Mouse (Mus musculus): ENCODE measurements around the gene Mcl1. TPM values are rescaled to one million over a fixed set of nuclear protein-coding genes. Genes with fewer than 3 reads are reported as not detected.

Mcl1 gene
- polyA plus RNA-seq, 1 experiment from 2014 or later = 91.1 TPM

DNA sequence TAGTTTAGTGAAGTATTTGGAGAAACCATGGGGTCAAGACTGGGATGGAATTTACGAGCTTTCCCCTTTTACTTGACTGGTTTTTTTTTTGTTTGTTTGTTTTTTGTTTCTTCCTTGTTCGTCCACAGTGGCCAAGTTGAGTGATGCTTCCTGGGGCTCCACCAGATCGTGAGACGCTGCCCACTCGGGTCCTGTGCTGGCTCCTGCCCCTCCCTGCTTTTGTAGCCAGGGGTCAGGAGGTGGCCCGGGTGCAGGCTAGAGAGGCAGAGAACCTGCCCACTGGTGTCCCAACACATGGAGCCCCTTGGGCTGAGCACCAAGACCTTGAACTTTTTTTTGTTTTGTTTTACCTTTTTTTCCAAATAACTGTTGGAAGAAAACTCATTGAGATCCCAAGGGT, 27.3 kb upstream of the Mcl1 start:
- no peaks in the 10 kb centered on the region for H3K27me3 ChIP-seq (replicated peaks)
- peaks cover 88% of the 10 kb centered on the region for H3K36me3 ChIP-seq
- no peak overlapping the region for H3K27ac ChIP-seq
- H3K9ac ChIP-seq = no peak overlapping the region
- ATAC-seq (ENCODE audit: low FRiP score, low read depth) = no peak
- H3K4me2 ChIP-seq (replicated peaks) = no peak overlapping the region
- no peak overlapping the region for H3K4me3 ChIP-seq
- 79% methylated on average over 6 of the region's 6 CpGs for WGBS
- H3K4me1 ChIP-seq = peaks cover 5% of the 10 kb centered on the region
- H3K9me3 ChIP-seq = no peaks in the 10 kb centered on the region

DNA sequence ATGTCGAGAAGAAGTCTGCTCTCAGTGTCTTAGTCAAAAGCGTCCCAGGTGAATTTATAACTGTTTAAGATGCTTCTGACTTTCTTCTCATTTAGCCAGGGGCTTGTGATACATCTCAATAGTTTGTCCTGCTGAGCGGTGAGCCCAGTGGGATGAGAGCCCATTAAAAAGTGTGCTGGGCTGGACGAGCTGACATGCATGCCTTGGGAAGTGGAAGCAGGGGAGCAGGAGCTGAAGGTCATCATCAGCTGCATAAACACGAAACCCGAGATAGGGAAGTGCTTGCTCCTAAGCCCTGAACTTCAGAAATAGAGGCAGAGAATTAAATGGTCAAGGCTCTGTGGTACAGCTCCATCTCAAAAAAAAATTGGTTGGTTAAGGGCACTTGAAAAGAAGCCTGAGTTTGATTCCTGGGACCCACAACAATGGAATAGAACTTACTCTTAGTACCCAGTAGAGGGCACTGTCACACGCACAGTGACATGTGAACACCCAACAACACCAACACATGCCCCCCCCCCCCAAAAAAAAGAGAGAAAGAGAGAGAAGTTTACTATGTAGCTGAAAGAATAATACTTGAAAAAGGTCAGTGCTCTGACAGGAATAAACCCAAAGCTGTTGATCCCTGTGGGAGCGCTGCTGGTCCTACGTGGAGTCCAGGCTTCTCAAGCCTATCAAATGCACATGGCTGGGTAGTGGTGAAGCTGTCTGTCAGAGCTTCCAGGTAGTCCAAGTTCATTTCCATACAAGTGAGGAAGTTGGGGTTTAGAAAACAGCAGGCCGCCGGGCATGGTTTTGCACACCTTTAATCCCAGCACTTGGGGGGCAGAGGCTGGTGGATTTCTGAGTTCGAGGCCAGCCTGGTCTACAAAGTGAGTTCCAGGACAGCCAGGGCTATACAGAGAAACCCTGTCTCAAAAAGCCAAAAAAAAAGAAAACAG, 25.7 kb upstream of the Mcl1 start:
- Histone ChIP-seq H3K9ac (no peak overlapping the region), H3K36me3 (peaks cover 87% of the 10 kb centered on the region), H3K27ac (no peak overlapping the region), H3K4me1 (no peaks in the 10 kb centered on the region), H3K4me3 (no peak overlapping the region), H3K9me3 (no peaks in the 10 kb centered on the region), H3K4me2 (replicated peaks) (no peak overlapping the region), H3K27me3 (replicated peaks) (no peaks in the 10 kb centered on the region)
- no peak for ATAC-seq (ENCODE audit: low FRiP score, low read depth)
- WGBS = 79% methylated on average over 12 of the region's 12 CpGs

DNA sequence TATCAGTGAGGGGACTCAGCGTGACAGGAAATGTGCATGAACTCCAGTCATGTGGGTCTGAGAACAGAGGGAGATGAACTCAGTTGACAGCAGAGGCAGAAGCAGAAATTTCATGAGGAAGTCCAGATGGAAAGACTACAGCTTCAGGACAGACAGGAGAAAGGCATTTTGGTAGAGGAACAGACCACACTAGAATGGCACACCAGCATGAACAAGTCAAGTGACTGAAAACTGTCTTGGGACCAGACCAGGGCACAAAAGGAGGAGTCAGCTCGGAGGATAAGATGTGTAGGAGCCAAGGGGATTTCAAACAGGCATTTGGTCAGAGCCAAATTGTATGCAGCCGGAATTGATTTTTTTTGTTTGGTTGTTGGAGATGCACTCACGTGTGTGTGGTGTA, 23.0 kb upstream of the Mcl1 start:
- no peak overlapping the region for H3K9ac ChIP-seq
- no peaks in the 10 kb centered on the region for H3K4me1 ChIP-seq
- no peaks in the 10 kb centered on the region for H3K27me3 ChIP-seq (replicated peaks)
- peaks cover 78% of the 10 kb centered on the region for H3K36me3 ChIP-seq
- H3K9me3 ChIP-seq = no peaks in the 10 kb centered on the region
- H3K4me3 ChIP-seq = no peak overlapping the region
- H3K27ac ChIP-seq = no peak overlapping the region
- 90% methylated on average over 4 of the region's 4 CpGs for WGBS
- no peak for ATAC-seq (ENCODE audit: low FRiP score, low read depth)
- H3K4me2 ChIP-seq (replicated peaks) = no peak overlapping the region

DNA sequence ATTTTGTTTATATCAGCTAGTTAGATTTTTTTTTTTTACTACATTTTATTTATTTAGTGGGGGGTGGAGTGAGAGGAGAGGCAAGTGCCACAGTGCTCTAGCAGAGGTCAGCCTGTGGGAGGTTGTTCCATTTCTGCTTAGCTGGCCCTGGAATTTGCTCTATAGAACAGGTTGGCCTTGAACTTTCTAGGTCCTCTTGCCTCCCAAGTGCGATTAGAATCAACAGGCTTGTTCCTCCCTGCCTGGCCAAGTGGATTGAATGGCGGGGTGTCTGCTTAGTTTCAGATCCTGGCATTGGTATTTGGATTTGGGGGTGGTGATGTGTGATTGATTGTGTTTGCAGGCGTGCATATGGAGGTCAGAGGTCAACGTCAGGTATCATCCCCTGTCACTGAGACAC, 22.5 kb upstream of the Mcl1 start:
- Histone ChIP-seq H3K9ac (no peak overlapping the region), H3K4me2 (replicated peaks) (no peak overlapping the region), H3K4me3 (no peak overlapping the region), H3K36me3 (peaks cover 74% of the 10 kb centered on the region), H3K9me3 (no peaks in the 10 kb centered on the region), H3K4me1 (no peaks in the 10 kb centered on the region), H3K27ac (no peak overlapping the region), H3K27me3 (replicated peaks) (no peaks in the 10 kb centered on the region)
- WGBS = 90% methylated on average over 4 of the region's 4 CpGs
- ATAC-seq (ENCODE audit: low FRiP score, low read depth) = no peak

- ATAC-seq (ENCODE audit: low FRiP score, low read depth) = no peak
- H3K4me1 ChIP-seq = no peaks in the 10 kb centered on the region
- no peak overlapping the region for H3K27ac ChIP-seq
- no peak overlapping the region for H3K9ac ChIP-seq
- WGBS = 87% methylated on average over 1 of the region's 1 CpGs
- H3K4me3 ChIP-seq = no peak overlapping the region
- no peaks in the 10 kb centered on the region for H3K27me3 ChIP-seq (replicated peaks)
- H3K9me3 ChIP-seq = no peaks in the 10 kb centered on the region
- no peak overlapping the region for H3K4me2 ChIP-seq (replicated peaks)
- peaks cover 40% of the 10 kb centered on the region for H3K36me3 ChIP-seq
Measured at GRCm38 (mm10) chr3:95639694-95640093, 18.9 kb upstream of the Mcl1 start.

DNA sequence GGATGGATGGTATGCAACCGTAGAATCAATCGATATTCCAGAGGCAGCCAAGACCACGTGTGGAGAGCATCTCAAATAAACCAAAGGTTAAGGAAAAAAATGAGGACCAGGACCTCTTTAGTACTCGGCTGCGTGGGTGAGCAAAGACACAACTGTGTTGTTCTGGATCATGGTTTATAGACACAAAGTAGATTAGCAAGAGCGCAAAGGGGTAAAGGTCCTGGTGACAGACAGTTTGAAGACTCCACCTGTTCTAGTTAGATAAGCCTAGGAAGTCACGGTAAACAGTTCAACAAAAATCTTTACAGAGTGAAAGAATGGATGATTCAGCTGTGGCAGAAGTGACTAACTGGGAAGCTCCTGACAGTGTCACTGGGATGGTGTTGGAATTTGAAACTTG, 15.5 kb upstream of the Mcl1 start:
- Histone ChIP-seq H3K4me3 (no peak overlapping the region), H3K4me2 (replicated peaks) (no peak overlapping the region), H3K4me1 (no peaks in the 10 kb centered on the region), H3K9ac (no peak overlapping the region), H3K27me3 (replicated peaks) (no peaks in the 10 kb centered on the region), H3K36me3 (peaks cover 14% of the 10 kb centered on the region), H3K27ac (no peak overlapping the region), H3K9me3 (no peaks in the 10 kb centered on the region)
- WGBS = 91% methylated on average over 7 of the region's 7 CpGs
- ATAC-seq (ENCODE audit: low FRiP score, low read depth) = no peak

DNA sequence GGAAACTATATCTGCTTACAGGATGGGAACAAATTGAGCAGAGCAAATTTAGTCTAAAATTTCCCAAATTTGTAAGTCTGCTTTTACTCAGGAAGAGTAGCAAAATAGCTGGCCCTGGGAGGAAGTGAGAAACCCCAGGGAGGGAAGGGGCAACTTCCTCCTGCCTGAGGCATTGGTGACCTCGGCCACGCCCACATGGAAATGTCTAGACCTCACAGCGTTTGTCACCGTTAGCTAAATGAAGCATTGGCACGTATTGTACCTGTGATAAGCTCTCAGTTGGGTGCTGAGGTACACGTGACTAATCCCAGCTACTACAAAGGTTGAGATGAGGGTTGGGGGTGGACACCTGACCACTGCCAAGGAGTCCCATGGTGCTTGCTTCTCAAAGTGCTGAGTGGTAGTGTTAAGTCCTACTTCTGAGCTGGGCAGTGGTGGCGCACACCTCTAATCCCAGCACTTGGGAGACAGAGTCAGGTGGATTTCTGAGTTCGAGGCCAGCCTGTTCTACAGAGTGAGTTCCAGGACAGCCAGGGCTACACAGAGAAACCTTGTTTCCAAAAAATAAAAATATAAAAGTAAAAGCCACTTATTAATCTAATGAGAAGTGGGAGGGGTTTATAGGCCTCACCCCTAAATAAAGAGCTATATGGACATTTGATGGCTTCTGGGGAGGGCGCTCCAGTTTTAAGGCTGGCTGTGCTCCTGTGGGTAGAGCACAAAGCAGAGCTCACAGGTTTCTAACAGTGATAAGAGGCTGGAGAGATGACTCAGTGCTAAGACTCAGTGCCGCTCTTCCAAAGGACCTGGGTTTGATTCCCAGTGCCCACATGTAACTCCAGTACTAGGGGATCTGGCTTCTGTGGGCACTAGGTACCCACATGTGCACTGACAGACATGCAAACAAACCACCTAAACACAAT, 13.0 kb upstream of the Mcl1 start:
- Histone ChIP-seq H3K27ac (no peak overlapping the region), H3K27me3 (replicated peaks) (no peaks in the 10 kb centered on the region), H3K9ac (no peak overlapping the region), H3K4me3 (no peak overlapping the region), H3K4me2 (replicated peaks) (no peak overlapping the region), H3K4me1 (no peaks in the 10 kb centered on the region), H3K36me3 (no peaks in the 10 kb centered on the region), H3K9me3 (no peaks in the 10 kb centered on the region)
- no peak for ATAC-seq (ENCODE audit: low FRiP score, low read depth)
- WGBS = 70% methylated on average over 10 of the region's 10 CpGs

DNA sequence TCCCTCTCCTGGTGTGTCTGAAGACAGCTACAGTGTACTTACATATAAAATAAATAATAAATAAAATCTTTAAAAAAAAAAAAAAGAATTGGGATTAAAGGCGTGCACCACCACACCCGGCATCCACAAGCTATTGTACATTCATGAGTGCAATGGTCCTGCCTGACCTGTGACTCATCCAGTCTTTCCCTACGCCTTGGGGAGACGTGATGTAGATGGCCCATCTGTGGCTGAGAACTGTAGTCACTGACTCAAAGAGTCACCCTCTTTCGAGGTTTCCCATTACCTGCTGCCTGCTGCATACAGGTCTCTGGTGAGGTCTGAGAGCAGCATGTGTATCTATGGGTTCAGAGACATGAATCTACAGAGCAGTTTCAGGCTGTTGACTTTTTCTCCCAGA, 10.6 kb upstream of the Mcl1 start:
- H3K36me3 ChIP-seq = no peaks in the 10 kb centered on the region
- WGBS = 94% methylated on average over 5 of the region's 5 CpGs
- no peak for ATAC-seq (ENCODE audit: low FRiP score, low read depth)
- no peak overlapping the region for H3K9ac ChIP-seq
- H3K4me2 ChIP-seq (replicated peaks) = no peak overlapping the region
- H3K27me3 ChIP-seq (replicated peaks) = no peaks in the 10 kb centered on the region
- no peaks in the 10 kb centered on the region for H3K9me3 ChIP-seq
- no peak overlapping the region for H3K27ac ChIP-seq
- no peak overlapping the region for H3K4me3 ChIP-seq
- H3K4me1 ChIP-seq = no peaks in the 10 kb centered on the region

DNA sequence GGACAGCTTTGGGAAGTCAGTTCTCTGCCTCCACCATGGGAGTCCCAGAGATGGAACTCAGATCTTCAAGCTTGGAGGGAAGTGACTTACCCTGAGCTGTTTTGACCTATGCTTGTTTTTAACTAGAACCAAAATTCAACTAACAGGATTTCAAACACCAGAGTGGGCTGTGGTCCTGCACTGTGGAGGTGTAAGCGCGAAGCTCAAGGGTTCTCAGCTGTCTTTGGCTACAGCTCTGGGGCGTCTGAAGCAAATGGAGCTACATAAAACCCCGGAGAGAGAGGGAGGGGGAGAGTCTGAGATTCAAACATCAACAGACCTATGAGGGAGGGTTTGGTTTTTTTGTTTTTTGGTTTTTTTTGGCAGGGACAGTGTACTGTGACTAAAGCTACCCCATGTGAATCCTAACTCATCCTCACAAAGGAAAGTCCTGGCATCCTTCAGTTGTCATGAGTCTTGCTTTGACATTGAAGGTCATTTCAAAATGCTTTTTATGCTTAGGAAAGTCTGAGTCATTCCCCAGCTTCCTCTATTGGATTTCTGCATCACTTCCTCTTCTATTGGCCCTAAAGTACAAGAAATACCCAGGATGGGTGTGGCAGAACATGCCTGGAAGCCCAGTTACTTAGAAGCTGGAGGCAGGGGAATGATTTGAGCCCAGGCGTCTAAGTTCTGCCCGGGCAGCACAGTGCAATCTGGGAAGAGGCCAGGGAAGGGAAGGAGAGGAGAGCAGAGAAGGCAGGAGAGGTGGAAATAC, 8.1 kb upstream of the Mcl1 start:
- Histone ChIP-seq H3K27me3 (replicated peaks) (no peaks in the 10 kb centered on the region), H3K4me3 (no peak overlapping the region), H3K9ac (no peak overlapping the region), H3K4me1 (peaks cover 5% of the 10 kb centered on the region; the same call in 1 of the 2 replicates), H3K4me2 (replicated peaks) (no peak overlapping the region), H3K27ac (no peak overlapping the region), H3K9me3 (no peaks in the 10 kb centered on the region), H3K36me3 (no peaks in the 10 kb centered on the region)
- no peak for ATAC-seq (ENCODE audit: low FRiP score, low read depth)
- 74% methylated on average over 6 of the region's 6 CpGs for WGBS

DNA sequence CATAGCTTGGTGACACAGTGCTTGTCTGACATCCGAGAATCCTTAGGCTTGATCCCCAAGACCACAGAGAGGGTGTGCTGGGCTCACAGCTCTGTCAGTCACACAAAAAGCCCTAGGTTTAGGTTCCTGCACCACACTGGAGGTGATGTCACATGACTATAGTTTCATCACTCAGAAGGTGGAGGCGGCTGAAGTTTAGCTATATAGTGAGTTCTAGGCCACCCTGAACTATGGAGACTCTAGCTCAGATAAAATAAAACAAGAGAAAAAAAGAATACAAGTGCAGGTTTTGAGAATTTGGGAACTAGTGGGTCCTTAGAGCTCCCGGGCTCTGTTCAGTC, 7.6 kb upstream of the Mcl1 start:
- H3K27ac ChIP-seq = no peak overlapping the region
- no peak overlapping the region for H3K4me3 ChIP-seq
- H3K4me1 ChIP-seq = peaks cover 5% of the 10 kb centered on the region; the same call in 1 of the 2 replicates
- no peaks in the 10 kb centered on the region for H3K36me3 ChIP-seq
- 88% methylated on average over 3 of the region's 3 CpGs for WGBS
- H3K4me2 ChIP-seq (replicated peaks) = no peak overlapping the region
- no peak for ATAC-seq (ENCODE audit: low FRiP score, low read depth)
- H3K9me3 ChIP-seq = no peaks in the 10 kb centered on the region
- H3K9ac ChIP-seq = no peak overlapping the region
- H3K27me3 ChIP-seq (replicated peaks) = no peaks in the 10 kb centered on the region

GRCm38 (mm10) chr3:95651391-95652203, 7.0 kb upstream of the Mcl1 start:
- ATAC-seq (ENCODE audit: low FRiP score, low read depth) = no peak
- Histone ChIP-seq H3K4me3 (no peak overlapping the region), H3K36me3 (no peaks in the 10 kb centered on the region), H3K27me3 (replicated peaks) (no peaks in the 10 kb centered on the region), H3K4me2 (replicated peaks) (no peak overlapping the region), H3K9me3 (no peaks in the 10 kb centered on the region), H3K27ac (no peak overlapping the region), H3K9ac (no peak overlapping the region), H3K4me1 (peaks cover 5% of the 10 kb centered on the region; the same call in 1 of the 2 replicates)
- 90% methylated on average over 16 of the region's 16 CpGs for WGBS

All from neural tube, embryonic 12.5 days (tissue).